Mouse (Mus musculus) embryo, embryonic 10.5 days (tissue): Measurements from ENCODE around the gene Smarcd2.

Experiments
- DNase-seq: peaks from one replicate; pipeline ENCODE4 v3.0.0-alpha.2; 2015; ENCODE audit warnings: low spot score

Gene Smarcd2

DNA sequence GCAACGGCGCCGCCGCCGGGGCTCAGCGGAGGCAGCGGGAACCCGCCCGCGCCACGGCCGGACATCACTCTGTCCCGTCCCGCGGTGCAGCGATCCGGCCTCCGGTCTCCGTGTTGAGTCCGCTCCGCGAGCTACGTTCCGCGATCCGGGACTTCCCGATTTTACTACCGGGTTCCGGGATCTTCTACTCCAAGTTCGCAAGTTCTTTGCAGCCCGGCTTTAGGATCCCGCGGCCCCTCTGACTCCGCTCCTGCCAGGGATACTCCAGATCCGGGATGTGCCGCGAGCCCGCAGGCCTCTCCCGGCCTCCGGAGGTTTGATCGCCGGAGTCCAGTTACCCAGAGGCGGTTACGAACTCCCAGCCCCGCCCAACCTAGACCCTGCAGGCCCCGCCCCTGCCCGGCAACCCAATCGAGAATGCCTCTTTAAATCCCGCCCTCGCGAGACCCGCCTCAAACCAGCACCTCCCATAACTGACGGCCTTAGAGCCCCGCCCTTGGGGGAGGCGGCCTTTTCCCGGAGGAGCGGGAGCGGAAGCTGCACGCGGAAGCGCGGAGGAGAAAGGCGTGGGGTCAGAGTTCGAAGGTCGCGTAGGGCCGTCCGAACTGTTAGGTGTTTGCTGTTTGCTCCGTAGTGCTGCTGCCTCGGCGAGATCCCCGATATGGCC is at the start of gene Smarcd2:
Smarcd2 (minus strand) TSS at position 329 of the 667 bp plus-strand sequence.
- peak; percentile 100 for DNase-seq

- no peak for DNase-seq
Observed at GRCm38 (mm10) chr11:106318406-106319366, 45.9 kb upstream of the Smarcd2 start.

DNA sequence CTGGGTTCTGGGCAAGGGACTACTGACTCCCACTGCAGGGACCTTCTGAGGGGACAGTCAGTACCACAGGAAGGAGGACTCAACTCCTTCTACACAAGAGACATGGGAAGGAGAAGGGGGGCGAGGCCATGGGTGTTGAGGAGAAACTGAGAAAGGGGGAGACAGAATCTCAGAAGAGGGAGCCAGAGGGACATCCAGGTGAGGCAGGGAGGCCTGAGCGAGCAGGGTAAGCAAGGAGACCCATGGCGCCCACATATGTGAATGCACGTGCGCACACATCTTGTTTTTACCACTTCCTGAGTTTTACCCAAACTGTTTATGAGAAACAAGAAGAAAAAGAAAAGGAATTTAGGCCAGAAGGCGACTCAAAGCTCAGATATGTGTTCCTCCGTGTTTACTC is 45.0 kb upstream of the Smarcd2 start:
- DNase-seq: no peak

DNA sequence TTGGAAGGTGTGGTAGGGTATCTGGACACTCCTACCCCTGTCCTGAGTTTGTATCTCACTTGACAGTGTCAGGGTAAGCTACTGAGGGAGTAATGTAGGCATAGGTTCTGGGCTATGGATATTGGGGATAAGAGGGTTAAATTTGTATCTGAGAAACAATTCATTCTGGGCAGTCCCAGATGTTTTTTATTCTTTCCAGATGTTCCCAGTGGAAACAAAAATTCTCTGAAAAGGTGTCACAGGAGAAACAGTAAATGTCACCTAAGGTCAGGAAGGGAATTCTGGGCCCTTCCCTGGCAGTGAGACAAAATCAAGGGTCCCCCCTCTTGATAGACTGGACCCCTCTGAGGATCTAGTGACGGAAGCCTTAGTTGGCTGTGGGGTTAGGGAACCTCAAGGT is 43.6 kb upstream of the Smarcd2 start:
- peak; percentile 44 for DNase-seq

DNA sequence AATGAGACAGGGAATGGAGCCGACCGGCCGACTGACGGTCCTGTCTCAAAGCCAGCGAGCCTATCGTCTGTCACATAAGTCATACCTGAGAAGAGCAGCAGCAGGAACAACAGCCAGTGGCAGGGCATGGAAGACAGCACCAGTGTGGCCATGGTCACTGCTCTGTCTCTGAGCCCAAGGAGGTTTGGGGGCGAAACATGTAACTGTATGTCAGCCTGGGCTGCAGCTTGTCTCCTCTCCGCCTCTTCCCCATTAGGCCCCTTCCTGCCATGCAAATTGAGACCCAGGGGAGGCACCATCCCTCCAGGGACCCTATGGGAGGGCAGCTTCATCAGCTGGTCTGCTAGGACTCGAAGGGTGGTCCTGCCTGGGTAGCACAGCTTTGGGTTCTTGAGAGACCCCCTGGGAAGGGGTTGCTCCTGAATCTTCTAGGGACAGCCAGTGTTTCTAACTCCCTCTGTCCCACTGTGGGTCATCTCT is 41.6 kb upstream of the Smarcd2 start, which contains the start of gene Cd79b:
Cd79b (minus strand) TSS at position 430 of the 480 bp plus-strand sequence.
- no peak for DNase-seq

- DNase-seq: no peak
Observed at GRCm38 (mm10) chr11:106313533-106313932, 40.8 kb upstream of the Smarcd2 start.

DNA sequence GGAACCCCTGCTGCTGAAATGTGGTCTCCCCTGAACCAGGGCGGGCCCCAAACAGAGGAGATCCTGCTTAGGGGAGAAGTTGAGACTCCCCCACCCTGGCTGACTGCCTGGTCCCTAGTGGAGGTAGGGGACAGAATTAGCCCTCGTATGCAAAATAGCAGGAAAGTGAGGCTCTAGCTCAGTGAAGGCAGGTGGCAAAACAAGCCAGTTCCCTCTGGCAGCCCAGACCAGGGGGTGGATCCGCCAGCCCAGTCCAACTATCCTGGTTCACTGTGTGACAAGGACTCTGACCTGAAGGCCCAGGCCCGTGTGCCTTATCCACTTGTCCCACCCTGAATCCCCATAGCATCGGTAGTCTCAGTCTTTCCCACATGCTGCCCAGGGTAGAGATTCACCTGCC is 37.4 kb upstream of the Smarcd2 start:
- no peak for DNase-seq

DNA sequence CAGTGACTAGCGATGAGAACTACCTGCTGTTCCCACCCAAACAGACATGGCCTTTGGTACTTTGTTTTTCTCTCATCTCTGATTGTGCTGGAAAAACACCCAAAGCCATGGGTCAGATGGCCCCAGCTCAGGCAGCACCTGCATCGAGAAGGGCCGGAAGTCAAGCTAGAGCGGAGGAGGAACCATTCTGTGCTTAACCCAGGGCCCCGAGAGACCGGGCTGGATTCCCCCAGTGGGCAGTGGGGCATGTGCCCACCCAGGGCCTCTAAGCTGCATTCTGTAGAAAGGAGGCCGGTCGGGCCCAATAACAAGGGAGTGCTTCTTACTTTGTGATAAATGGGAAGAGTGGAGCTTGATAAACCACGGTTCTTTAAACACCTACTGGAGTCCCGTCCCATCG is 35.4 kb upstream of the Smarcd2 start:
- no peak for DNase-seq

DNA sequence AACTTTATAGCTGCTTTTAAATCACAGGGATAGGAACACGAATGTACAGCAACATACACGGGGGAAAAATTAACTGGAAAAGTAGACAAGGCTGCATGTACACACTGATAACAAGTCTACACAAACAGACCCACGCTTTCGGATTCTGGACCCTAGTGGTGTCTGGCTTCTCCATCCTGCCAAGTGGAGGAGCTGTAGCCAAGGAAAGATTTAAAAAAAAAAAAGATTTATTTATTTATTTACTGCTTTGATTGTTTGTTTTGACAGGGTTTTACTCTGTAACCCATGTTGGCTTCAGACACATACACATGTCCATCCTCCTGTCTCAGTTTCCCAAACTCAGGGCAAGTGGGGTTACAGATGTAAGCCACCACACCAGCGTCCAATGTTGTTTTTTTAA is 34.7 kb upstream of the Smarcd2 start:
- no peak for DNase-seq

DNA sequence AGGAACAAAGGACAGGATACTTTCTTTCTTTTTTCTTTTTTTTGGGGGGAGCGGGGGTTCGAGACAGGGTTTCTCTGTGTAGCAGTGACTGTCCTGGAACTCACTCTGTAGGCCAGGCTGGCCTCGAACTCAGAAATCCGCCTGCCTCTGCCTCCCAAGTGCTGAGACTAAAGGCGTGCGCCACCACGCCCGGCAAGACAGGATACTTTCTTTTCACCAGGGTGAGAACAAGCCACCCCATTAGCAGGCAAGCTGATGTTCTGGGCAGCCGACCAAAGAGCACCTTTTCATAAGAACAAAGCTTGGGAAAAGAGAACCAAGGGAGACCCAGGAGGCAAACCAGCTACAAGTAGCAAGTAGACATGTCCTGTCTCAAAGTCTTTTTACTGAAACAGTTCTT is 34.0 kb upstream of the Smarcd2 start:
- no peak for DNase-seq

DNA sequence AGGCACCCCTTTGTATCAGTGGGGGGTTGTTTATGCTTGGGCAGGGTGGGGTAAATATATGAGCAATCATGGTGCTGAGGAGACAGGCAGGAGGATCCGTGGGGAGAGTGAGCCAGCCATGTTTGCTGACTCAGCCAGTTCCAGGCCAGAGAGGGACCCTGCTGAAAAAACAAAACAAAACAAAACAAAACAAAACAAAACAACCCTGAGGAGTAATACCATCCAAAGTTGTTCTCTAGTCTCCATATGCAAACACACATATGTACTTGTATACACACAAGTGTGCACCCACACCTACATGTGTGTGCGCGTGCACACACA is 33.3 kb upstream of the Smarcd2 start:
- no peak for DNase-seq

- no peak for DNase-seq
Observed at GRCm38 (mm10) chr11:106305348-106306064, 32.7 kb upstream of the Smarcd2 start.

DNA sequence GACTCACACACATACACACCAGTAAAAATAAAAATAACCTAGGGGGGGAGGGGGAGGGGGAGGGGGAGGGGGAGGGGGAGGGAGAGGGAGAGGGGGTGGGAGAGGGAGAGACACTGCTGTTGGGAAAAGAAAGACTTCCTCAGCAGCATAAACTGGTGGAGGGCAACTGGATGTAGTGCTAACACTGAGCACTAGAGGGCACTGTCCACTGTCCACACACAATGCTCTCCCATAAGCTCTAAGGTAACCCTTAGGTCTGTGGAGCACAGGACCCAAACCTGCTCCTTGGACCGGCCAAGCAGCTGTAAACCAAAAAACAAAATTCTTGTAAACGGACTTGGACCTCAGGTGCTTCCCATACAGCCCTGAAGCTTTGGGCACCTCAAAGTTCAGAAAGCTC is 29.9 kb upstream of the Smarcd2 start:
- DNase-seq: peak; percentile 84

GRCm38 (mm10) chr11:106301765-106302164 is 29.0 kb upstream of the Smarcd2 start, which contains the start of gene Gh:
Gene Gh, minus strand, starts transcription at chr11:106301865.
- DNase-seq: no peak

GRCm38 (mm10) chr11:106291861-106292260 is 19.1 kb upstream of the Smarcd2 start:
- no peak for DNase-seq

- DNase-seq: no peak
Observed at GRCm38 (mm10) chr11:106290376-106290775, 17.6 kb upstream of the Smarcd2 start.

- no peak for DNase-seq
Observed at GRCm38 (mm10) chr11:106289369-106289768, 16.6 kb upstream of the Smarcd2 start.

GRCm38 (mm10) chr11:106286987-106287386 is 14.2 kb upstream of the Smarcd2 start:
- DNase-seq: no peak

- no peak for DNase-seq
Observed at GRCm38 (mm10) chr11:106286206-106286605, 13.4 kb upstream of the Smarcd2 start.

DNA sequence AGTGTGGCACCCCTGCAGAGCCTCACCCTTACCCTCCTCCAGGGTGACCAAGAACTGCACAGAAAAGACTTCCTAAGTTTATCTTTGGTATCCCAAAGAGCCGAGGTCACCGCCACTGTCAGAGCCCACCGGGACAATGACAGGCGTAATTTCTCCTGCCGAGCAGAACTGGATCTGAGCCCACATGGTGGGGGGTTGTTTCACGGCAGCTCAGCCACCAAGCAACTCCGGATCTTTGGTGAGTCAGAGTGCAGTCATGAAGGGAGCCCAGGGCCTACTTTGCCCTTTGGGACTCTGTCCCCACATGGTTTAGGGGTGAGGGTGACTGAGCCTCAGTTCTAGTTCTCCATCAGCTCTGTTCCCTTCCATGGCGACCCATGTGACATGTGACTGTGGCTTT is 11.4 kb upstream of the Smarcd2 start:
- no peak for DNase-seq

- DNase-seq: no peak
Observed at GRCm38 (mm10) chr11:106283371-106283770, 10.6 kb upstream of the Smarcd2 start.

- DNase-seq: no peak
Observed at GRCm38 (mm10) chr11:106282452-106282851, 9.7 kb upstream of the Smarcd2 start.
